Mouse (Mus musculus): ENCODE results near the gene Pofut2.

DNA sequence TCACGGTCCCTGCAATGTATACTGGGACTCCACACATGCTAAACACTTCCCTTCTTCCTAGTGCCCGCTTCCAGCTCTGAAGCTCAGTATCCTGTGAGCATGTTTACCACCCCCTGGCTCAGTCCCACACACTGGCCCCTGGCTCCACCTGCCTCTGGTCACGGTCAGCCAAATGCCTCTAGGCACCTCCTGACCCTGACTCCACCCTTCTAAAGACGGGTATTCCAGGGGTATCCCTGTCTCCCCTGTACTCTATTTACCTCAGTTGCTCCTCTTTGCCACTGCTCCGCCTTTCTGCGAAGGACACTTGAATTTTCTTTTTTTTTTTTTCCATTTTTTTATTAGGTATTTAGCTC lies 31.7 kb upstream of the Pofut2 start:
- TF ChIP-seq POLR2A (IDR thresholded peaks at IDR 0.05; ENCODE audit: insufficient read length, low read depth) (no peak), MAX (IDR thresholded peaks at IDR 0.05; ENCODE audit: low read depth) (no peak), E2F4 (IDR thresholded peaks at IDR 0.05; ENCODE audit: insufficient read depth) (no peak), CEBPB (IDR thresholded peaks at IDR 0.05; ENCODE audit: insufficient read depth, poor library complexity, severe bottlenecking) (no peak), TCF12 (IDR thresholded peaks at IDR 0.05; ENCODE audit: insufficient read depth, poor library complexity, severe bottlenecking) (no peak), POLR2AphosphoS2 (IDR thresholded peaks at IDR 0.05; ENCODE audit: insufficient read length, low read depth) (no peak), MYOG (IDR thresholded peaks at IDR 0.05; ENCODE audit: control insufficient read depth in 1 of 3, insufficient read depth in 1 of 3, insufficient read length in 2 of 3, low read depth in 2 of 3) (peak in 1 of 3 experiments; percentile 64), MYOD1 (IDR thresholded peaks at IDR 0.05; ENCODE audit: control insufficient read depth in 1 of 3, insufficient read length in 2 of 3, low read depth in 2 of 3) (peak in 1 of 3 experiments; percentile 64), SRF (IDR thresholded peaks at IDR 0.05; ENCODE audit: control insufficient read depth, insufficient read length, low read depth) (no peak), USF1 (IDR thresholded peaks at IDR 0.05; ENCODE audit: low read depth) (no peak)
